Mouse (Mus musculus): ENCODE results near the gene Lrrc4c.

DNA sequence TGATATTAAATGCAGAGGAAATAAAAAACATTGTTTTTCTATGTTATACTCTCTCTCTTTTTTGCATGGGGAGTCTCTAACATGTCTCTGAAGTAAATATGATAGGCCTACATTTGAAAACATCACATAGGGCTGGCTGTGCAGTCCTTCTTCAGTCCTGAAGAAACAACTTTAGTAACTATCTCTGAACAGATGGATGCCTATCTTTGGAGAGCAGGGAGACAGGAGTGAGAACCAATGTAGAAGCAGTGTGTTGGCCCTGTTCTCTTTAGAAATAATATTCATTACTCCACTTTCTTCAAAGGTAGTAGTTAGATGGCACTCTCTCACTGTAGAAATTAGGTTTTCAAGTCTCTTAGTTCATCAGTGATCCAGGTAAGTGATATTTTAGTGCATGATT is 967.0 kb downstream of the Lrrc4c start:
- TF ChIP-seq CTCF (IDR thresholded peaks at IDR 0.05; ENCODE audit: extremely low read depth, insufficient read depth, low read length): no peak
- no peak for TF ChIP-seq POLR2A (IDR thresholded peaks at IDR 0.05; ENCODE audit: extremely low read depth, insufficient read depth, low read length)
